Mouse (Mus musculus) heart, adult 11 months (tissue): ENCODE data around the gene Paxip1.

Experiments
- DNase-seq: peaks from one replicate; pipeline ENCODE4 v3.0.0; 2022

Paxip1 gene

GRCm38 (mm10) chr5:27724460-27724859 is 67.0 kb downstream of the Paxip1 start:
- DNase-seq = no peak

GRCm38 (mm10) chr5:27719311-27719710 is 72.2 kb downstream of the Paxip1 start:
- no peak for DNase-seq

- DNase-seq = no peak
Observed at GRCm38 (mm10) chr5:27717301-27717700, 74.2 kb downstream of the Paxip1 start.

- no peak for DNase-seq
Observed at GRCm38 (mm10) chr5:27716026-27716425, 75.5 kb downstream of the Paxip1 start.

GRCm38 (mm10) chr5:27714356-27714755 is 77.1 kb downstream of the Paxip1 start:
- no peak for DNase-seq

GRCm38 (mm10) chr5:27711461-27712192 is 79.9 kb downstream of the Paxip1 start:
- no peak for DNase-seq

GRCm38 (mm10) chr5:27708209-27708608 is 83.3 kb downstream of the Paxip1 start:
- peak; percentile 97 for DNase-seq

GRCm38 (mm10) chr5:27707283-27707682 is 84.2 kb downstream of the Paxip1 start:
- DNase-seq = no peak

GRCm38 (mm10) chr5:27706551-27706950 is 84.9 kb downstream of the Paxip1 start:
- DNase-seq = no peak

GRCm38 (mm10) chr5:27705020-27705419 is 86.5 kb downstream of the Paxip1 start:
- DNase-seq = no peak

GRCm38 (mm10) chr5:27702482-27702881 is 89.0 kb downstream of the Paxip1 start:
- DNase-seq = no peak
